Mouse (Mus musculus) spleen, embryonic (tissue): ENCODE results near the gene Scgb1b12.
"Not testable (repeated sequence)": the region's sequence is repeated elsewhere in the genome, so short reads cannot be mapped to it uniquely, and the experiment has no call there.

ENCODE experiments used
- CTCF ChIA-PET: fragments of 350-600 bp; sonication (Branson Sonifier 250); formaldehyde crosslinking; loops from one replicate; lab custom pipeline; 2022; lab: Charles Lee

Scgb1b12 gene

DNA sequence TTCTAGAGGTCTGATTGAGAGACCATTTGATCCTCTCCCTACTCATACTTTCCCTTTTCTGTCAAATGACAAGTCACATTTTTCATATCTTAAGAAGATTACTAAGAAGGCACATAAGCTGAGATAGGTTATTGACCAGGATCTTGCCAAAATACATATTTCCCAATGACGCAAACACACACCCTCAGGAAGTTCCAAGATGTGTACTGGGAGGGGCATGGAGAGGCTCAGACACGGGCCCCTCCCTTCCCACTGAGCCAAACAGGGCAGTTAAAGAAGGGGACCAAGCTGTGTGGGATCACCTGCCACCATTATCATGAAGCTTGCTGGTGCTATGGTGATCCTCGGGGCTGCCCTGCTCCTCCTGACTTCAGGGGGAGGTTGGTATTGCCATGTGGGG lies at the start of gene Scgb1b12:
TSS of gene Scgb1b12 (plus strand) at position 301 of the 400 bp plus-strand sequence.
- CTCF ChIA-PET = not testable (repeated sequence)

DNA sequence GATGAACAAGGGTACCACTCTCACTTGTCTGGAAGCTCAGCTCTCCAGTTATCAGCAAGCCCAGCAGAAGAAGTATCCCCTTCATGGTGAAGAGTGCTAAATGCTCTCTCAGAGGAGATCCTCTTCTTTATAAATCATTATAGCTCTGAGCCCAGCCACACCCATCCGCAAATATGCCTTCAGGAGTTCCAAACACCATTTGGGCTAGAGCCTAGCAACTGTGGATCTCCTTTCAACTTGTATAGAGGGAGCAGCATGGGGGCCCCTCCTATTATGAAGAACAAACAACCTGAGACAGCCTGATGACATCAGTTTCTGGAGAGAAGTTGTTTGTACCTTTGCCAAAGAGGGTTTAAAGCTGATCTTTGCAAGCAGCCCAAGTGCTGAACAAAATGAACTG lies 6.8 kb upstream of the Scgb1b12 start, which contains the start of gene Scgb2b12:
TSS of gene Scgb2b12 (minus strand) at position 101 of the 400 bp plus-strand sequence.
- CTCF ChIA-PET = not testable (repeated sequence)
